Mouse (Mus musculus) heart, embryonic 16.5 days (tissue): ENCODE measurements around the gene Ntrk1. TPM values are rescaled to one million over a fixed set of nuclear protein-coding genes. Genes with fewer than 3 reads are reported as not detected.
A peak's percentile ranks its signal among the peaks of the same experiment; 100 is the strongest.

Experiments used
- ATAC-seq: fragments of 200-750 bp; cut with Nextera tagmentation; replicated peaks from 2 replicates; pipeline ENCODE4 v1.8.0; 2017; ENCODE audit warnings: moderate number of reproducible peaks; ENCODE audit not compliant: insufficient read depth, low FRiP score; ENCODE audit errors: extremely low read depth
- H3K27ac ChIP-seq: fragments of 300-500 bp; sonication (generic); 2 replicates; pipeline ENCODE4 v1.5.1; 2014; ENCODE audit warnings: mild to moderate bottlenecking, low read length, control low read depth, moderate library complexity
- H3K27me3 ChIP-seq: fragments of 300-500 bp; sonication (generic); 2 replicates; pipeline ENCODE4 v1.6.1; 2014; ENCODE audit warnings: low read length, mixed read lengths; ENCODE audit not compliant: control insufficient read depth, insufficient read depth
- H3K36me3 ChIP-seq: fragments of 300-500 bp; sonication (generic); 2 replicates; pipeline ENCODE4 v1.6.1; 2014; ENCODE audit not compliant: control insufficient read depth, insufficient read depth
- H3K4me1 ChIP-seq: fragments of 300-500 bp; sonication (generic); 2 replicates; pipeline ENCODE4 v1.6.1; 2014; ENCODE audit warnings: low read length, mixed read lengths; ENCODE audit not compliant: control insufficient read depth, insufficient read depth
- H3K4me2 ChIP-seq: fragments of 300-500 bp; sonication (generic); 2 replicates; pipeline ENCODE4 v1.6.1; 2014; ENCODE audit warnings: low read depth, mild to moderate bottlenecking, control low read depth, low read length
- H3K4me3 ChIP-seq: fragments of 300-500 bp; sonication (generic); 2 replicates; pipeline ENCODE4 v1.5.1; 2014; ENCODE audit warnings: mild to moderate bottlenecking, control low read depth, low read length
- H3K9ac ChIP-seq: fragments of 300-500 bp; sonication (generic); 2 replicates; pipeline ENCODE4 v1.6.1; 2014; ENCODE audit warnings: low read length, control low read depth
- H3K9me3 ChIP-seq: fragments of 300-500 bp; sonication (generic); replicated peaks from 2 replicates; pipeline ENCODE4 v1.6.1; 2016; ENCODE audit warnings: low read length; ENCODE audit not compliant: control insufficient read depth
- WGBS: fragments of 180-500 bp; shearing (Covaris S2); extraction: QIAGEN DNeasy Blood & Tissue Kit; methylation state at CpG from one replicate; pipeline ENCODE4 v1.1.7; 2014; 5-methylcytosine and 5-hydroxymethylcytosine counted together
- polyA plus RNA-seq: library from polyadenylated mRNA; unstranded; fragments of >200 nt; fragmentation: Nextera tagmentation; extraction: Ambion mirVana; gene quantifications from 2 replicates; pipeline ENCODE4 v1.2.1, GENCODE M21; 2015

Ntrk1 gene
- polyA plus RNA-seq, 1 experiment from 2014 or later = 0.39 TPM

GRCm38 (mm10) chr3:87771088-87771487 is 23.9 kb downstream of the Ntrk1 start:
- Histone ChIP-seq H3K4me3 (no peak overlapping the region), H3K27ac (no peak overlapping the region), H3K9ac (no peak overlapping the region), H3K9me3 (no peaks in the 10 kb centered on the region), H3K4me2 (no peak overlapping the region), H3K4me1 (peaks cover 5% of the 10 kb centered on the region; the same call in 1 of the 2 replicates), H3K36me3 (no peaks in the 10 kb centered on the region), H3K27me3 (peaks cover 19% of the 10 kb centered on the region; the same call in 1 of the 2 replicates)
- WGBS = 38% methylated on average over 6 of the region's 6 CpGs
- no peak for ATAC-seq

- Histone ChIP-seq H3K27me3 (peaks cover 11% of the 10 kb centered on the region; the same call in 1 of the 2 replicates), H3K9me3 (no peaks in the 10 kb centered on the region), H3K9ac (no peak overlapping the region), H3K4me2 (no peak overlapping the region), H3K4me3 (no peak overlapping the region), H3K27ac (no peak overlapping the region), H3K36me3 (no peaks in the 10 kb centered on the region), H3K4me1 (peaks cover 7% of the 10 kb centered on the region; the same call in 1 of the 2 replicates)
- ATAC-seq = no peak
- WGBS = 1% methylated on average over 4 of the region's 4 CpGs
Measured at GRCm38 (mm10) chr3:87770280-87770679, 24.7 kb downstream of the Ntrk1 start.

- no peak for ATAC-seq
- no peak overlapping the region for H3K27ac ChIP-seq
- no peak overlapping the region for H3K9ac ChIP-seq
- no peaks in the 10 kb centered on the region for H3K9me3 ChIP-seq
- no peaks in the 10 kb centered on the region for H3K36me3 ChIP-seq
- H3K4me1 ChIP-seq = peaks cover 14% of the 10 kb centered on the region
- 75% methylated on average over 8 of the region's 8 CpGs for WGBS
- 0 out of 2 replicates have a peak, but pooled peaks cover 7% of the 10 kb centered on the region for H3K27me3 ChIP-seq
- no peak overlapping the region for H3K4me3 ChIP-seq
- no peak overlapping the region for H3K4me2 ChIP-seq
Measured at GRCm38 (mm10) chr3:87769506-87769905, 25.5 kb downstream of the Ntrk1 start.

- Histone ChIP-seq H3K27ac (peak overlapping the region; percentile 64), H3K4me2 (peak overlapping the region; percentile 67), H3K36me3 (no peaks in the 10 kb centered on the region), H3K4me1 (peaks cover 20% of the 10 kb centered on the region), H3K9me3 (no peaks in the 10 kb centered on the region), H3K27me3 (0 out of 2 replicates have a peak, but pooled peaks cover 4% of the 10 kb centered on the region), H3K4me3 (peak overlapping the region; percentile 59), H3K9ac (peak overlapping the region; percentile 65)
- ATAC-seq = peak; percentile 82
- WGBS = under 1% methylated on average over 36 of the region's 37 CpGs
Measured at GRCm38 (mm10) chr3:87768844-87769243, 26.1 kb downstream of the Ntrk1 start.

- H3K27me3 ChIP-seq = 0 out of 2 replicates have a peak, but pooled peaks cover 4% of the 10 kb centered on the region
- peak overlapping the region; percentile 64 for H3K27ac ChIP-seq
- H3K4me3 ChIP-seq = peak overlapping the region; percentile 59
- peak overlapping the region; percentile 67 for H3K4me2 ChIP-seq
- no peaks in the 10 kb centered on the region for H3K36me3 ChIP-seq
- no peak for ATAC-seq
- no peaks in the 10 kb centered on the region for H3K9me3 ChIP-seq
- 31% methylated on average over 6 of the region's 6 CpGs for WGBS
- peaks cover 23% of the 10 kb centered on the region for H3K4me1 ChIP-seq
- peak overlapping the region; percentile 65 for H3K9ac ChIP-seq
Measured at GRCm38 (mm10) chr3:87768431-87768830, 26.5 kb downstream of the Ntrk1 start.

- WGBS = 62% methylated on average over 8 of the region's 8 CpGs
Measured at GRCm38 (mm10) chr3:87767764-87768163, 27.2 kb downstream of the Ntrk1 start.

GRCm38 (mm10) chr3:87766284-87766667 is 28.7 kb downstream of the Ntrk1 start:
- 0 out of 2 replicates have a peak overlapping the region, but pooled peaks have one; percentile 38 for H3K9ac ChIP-seq
- no peaks in the 10 kb centered on the region for H3K36me3 ChIP-seq
- H3K4me2 ChIP-seq = peak overlapping the region; percentile 50
- 0 out of 2 replicates have a peak, but pooled peaks cover 4% of the 10 kb centered on the region for H3K27me3 ChIP-seq
- peaks cover 30% of the 10 kb centered on the region for H3K4me1 ChIP-seq
- WGBS = 84% methylated on average over 3 of the region's 3 CpGs
- no peak overlapping the region for H3K4me3 ChIP-seq
- no peaks in the 10 kb centered on the region for H3K9me3 ChIP-seq
- no peak for ATAC-seq
- peak overlapping the region; percentile 87 for H3K27ac ChIP-seq

More at GRCm38 (mm10) chr3:87767764-87768163, 27.2 kb downstream of the Ntrk1 start:
- no peaks in the 10 kb centered on the region for H3K36me3 ChIP-seq
- peak overlapping the region; percentile 59 for H3K4me3 ChIP-seq
- peak overlapping the region; percentile 67 for H3K4me2 ChIP-seq
- 0 out of 2 replicates have a peak, but pooled peaks cover 4% of the 10 kb centered on the region for H3K27me3 ChIP-seq
- H3K9ac ChIP-seq = peak overlapping the region; percentile 65
- H3K4me1 ChIP-seq = peaks cover 27% of the 10 kb centered on the region
- ATAC-seq = no peak
- peak overlapping the region; percentile 64 for H3K27ac ChIP-seq
- H3K9me3 ChIP-seq = no peaks in the 10 kb centered on the region

- Histone ChIP-seq H3K9me3 (no peaks in the 10 kb centered on the region), H3K4me1 (peaks cover 30% of the 10 kb centered on the region), H3K4me3 (no peak overlapping the region), H3K4me2 (peak overlapping the region; percentile 50), H3K36me3 (no peaks in the 10 kb centered on the region), H3K27ac (peak overlapping the region; percentile 87), H3K27me3 (no peaks in the 10 kb centered on the region), H3K9ac (0 out of 2 replicates have a peak overlapping the region, but pooled peaks have one; percentile 38)
- ATAC-seq = no peak
- 67% methylated on average over 5 of the region's 5 CpGs for WGBS
Measured at GRCm38 (mm10) chr3:87765631-87766283, 29.2 kb downstream of the Ntrk1 start.

GRCm38 (mm10) chr3:87765091-87765490 is 29.9 kb downstream of the Ntrk1 start:
- H3K9me3 ChIP-seq = no peaks in the 10 kb centered on the region
- H3K9ac ChIP-seq = peak overlapping the region; percentile 47
- peak overlapping the region; percentile 87 for H3K27ac ChIP-seq
- H3K27me3 ChIP-seq = no peaks in the 10 kb centered on the region
- 0 out of 2 replicates have a peak, but pooled peaks have one; percentile 15 for ATAC-seq
- H3K4me2 ChIP-seq = peak overlapping the region; percentile 50
- H3K36me3 ChIP-seq = no peaks in the 10 kb centered on the region
- 25% methylated on average over 10 of the region's 10 CpGs for WGBS
- peak overlapping the region; percentile 22 for H3K4me3 ChIP-seq
- peaks cover 30% of the 10 kb centered on the region for H3K4me1 ChIP-seq
